Mouse (Mus musculus) MEL (cell line): Measurements from ENCODE around the gene Mpz.
A peak's percentile ranks its signal among the peaks of the same experiment; 100 is the strongest.

ENCODE experiments used
- CHD2 ChIP-seq: IDR thresholded peaks from 2 replicates; pipeline ENCODE4 v1.6.1; 2011; ENCODE audit warnings: low read length, improper control_type of control experiment
- CTCF ChIP-seq, 3 experiments: IDR thresholded peaks in 2 of 3; conservative IDR thresholded peaks in 1 of 3; 2 replicates each; pipeline ENCODE4 v1.5.1; 2011 to 2012; ENCODE audit warnings: low read length in 3 of 3, low read depth in 2 of 3, mild to moderate bottlenecking in 2 of 3, improper control_type of control experiment in 1 of 3, inconsistent platforms in 1 of 3, mixed read lengths in 1 of 3, moderate library complexity in 1 of 3; ENCODE audit not compliant: control insufficient read depth in 1 of 3, insufficient read depth in 1 of 3, poor library complexity in 1 of 3, severe bottlenecking in 1 of 3
- E2F4 ChIP-seq: IDR thresholded peaks from 2 replicates; pipeline ENCODE4 v1.6.1; 2011; ENCODE audit warnings: low read depth, low read length, improper control_type of control experiment, borderline replicate concordance
- EP300 ChIP-seq, 2 experiments: IDR thresholded peaks; 2 replicates each; pipeline ENCODE4 v1.6.1; 2011; ENCODE audit warnings: improper control_type of control experiment in 2 of 2, low read length in 2 of 2, low read depth in 1 of 2, mild to moderate bottlenecking in 1 of 2
- GATA1 ChIP-seq: IDR thresholded peaks from 2 replicates; pipeline ENCODE4 v1.6.1; 2011; ENCODE audit warnings: low read depth, low read length, improper control_type of control experiment
- JUND ChIP-seq: IDR thresholded peaks from 2 replicates; pipeline ENCODE4 v1.6.1; 2011; ENCODE audit warnings: low read depth, mild to moderate bottlenecking, improper control_type of control experiment, low read length
- MAZ ChIP-seq: IDR thresholded peaks from 2 replicates; pipeline ENCODE4 v1.6.1; 2012; ENCODE audit warnings: low read depth, mild to moderate bottlenecking, inconsistent platforms, low read length, improper control_type of control experiment
- NELFE ChIP-seq: IDR thresholded peaks from 2 replicates; pipeline ENCODE4 v1.6.1; 2011; ENCODE audit warnings: low read depth, low read length, improper control_type of control experiment
- POLR2A ChIP-seq, 2 experiments: IDR thresholded peaks; 2 replicates each; pipeline ENCODE4 v1.6.1; 2011 to 2012; ENCODE audit warnings: low read length in 2 of 2, mild to moderate bottlenecking in 2 of 2, control low read depth in 1 of 2, improper control_type of control experiment in 1 of 2, low read depth in 1 of 2, moderate library complexity in 1 of 2; ENCODE audit not compliant: control insufficient read depth in 1 of 2, insufficient read depth in 1 of 2, poor library complexity in 1 of 2
- RCOR1 ChIP-seq: IDR thresholded peaks from 2 replicates; pipeline ENCODE4 v1.6.1; 2012; ENCODE audit warnings: low read depth, mild to moderate bottlenecking, inconsistent platforms, low read length, improper control_type of control experiment
- USF1 ChIP-seq: IDR thresholded peaks from 2 replicates; pipeline ENCODE4 v1.6.1; 2014; ENCODE audit warnings: low read depth, mild to moderate bottlenecking, inconsistent platforms, low read length, improper control_type of control experiment, moderate library complexity
- USF2 ChIP-seq, 2 experiments: IDR thresholded peaks; 2 replicates each; pipeline ENCODE4 v1.6.1; 2011 to 2012; ENCODE audit warnings: improper control_type of control experiment in 2 of 2, low read length in 2 of 2, borderline replicate concordance in 1 of 2, inconsistent platforms in 1 of 2, low read depth in 1 of 2, mild to moderate bottlenecking in 1 of 2; ENCODE audit not compliant: insufficient read depth in 1 of 2
- ZNF384 ChIP-seq: IDR thresholded peaks from 2 replicates; pipeline ENCODE4 v1.6.1; 2012; ENCODE audit warnings: low read depth, mild to moderate bottlenecking, inconsistent platforms, low read length, improper control_type of control experiment

DNA sequence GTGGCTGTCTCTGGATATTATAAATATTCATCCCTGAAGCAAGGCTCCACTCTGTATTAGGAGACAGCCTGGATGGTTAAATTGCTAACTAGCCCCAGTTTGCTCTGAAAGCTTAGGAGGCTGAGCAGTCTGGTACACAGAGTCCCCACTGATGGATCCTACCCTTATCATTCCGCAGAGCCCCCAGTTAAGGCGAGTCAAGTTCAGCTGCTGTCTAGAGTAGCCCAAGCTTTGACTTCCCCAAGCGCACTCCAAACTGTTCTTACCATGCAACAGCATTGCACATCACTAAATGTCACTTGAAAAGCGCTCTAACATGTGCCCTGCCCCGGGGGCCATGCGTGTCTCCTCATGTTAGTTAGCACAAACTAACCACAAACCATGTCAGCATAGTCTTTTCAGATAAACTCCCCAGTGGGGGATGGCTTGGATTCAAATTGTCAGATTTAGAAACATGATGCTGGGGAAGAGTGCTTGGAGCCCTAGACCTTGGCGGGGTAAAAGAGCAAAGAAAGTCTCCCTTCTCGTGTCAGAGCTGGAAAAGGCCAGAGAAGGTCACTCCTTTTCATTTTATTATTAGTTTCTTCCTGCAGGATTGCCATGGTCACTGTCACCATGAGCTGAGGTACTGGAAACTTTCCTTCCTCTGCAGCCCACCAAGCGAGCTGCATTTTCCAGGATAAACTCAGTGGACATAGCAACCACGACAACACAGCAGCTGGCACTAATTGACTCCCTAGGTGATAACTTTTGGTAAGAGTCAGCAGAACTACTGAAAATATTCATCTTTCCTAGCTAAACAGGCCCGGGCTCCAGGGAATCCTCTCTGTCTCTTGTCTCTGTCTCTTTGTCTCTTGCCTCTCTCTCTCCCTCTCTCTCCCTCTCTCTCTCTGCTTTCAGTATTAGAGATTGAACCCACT lies 43.7 kb downstream of the Mpz start:
- TF ChIP-seq EP300 (IDR thresholded peaks at IDR 0.05; ENCODE audit: low read depth in 1 of 2, low read length in 2 of 2): no peak
- TF ChIP-seq CTCF (IDR thresholded peaks at IDR 0.05 in 2 of 3, conservative IDR thresholded peaks at IDR 0.05 in 1 of 3; ENCODE audit: control insufficient read depth in 1 of 3, insufficient read depth in 1 of 3, low read depth in 2 of 3, low read length in 3 of 3, poor library complexity in 1 of 3, severe bottlenecking in 1 of 3): no peak
- no peak for TF ChIP-seq MAZ
- TF ChIP-seq USF1: no peak
- TF ChIP-seq CHD2: no peak
- TF ChIP-seq JUND: no peak
- no peak for TF ChIP-seq USF2 (IDR thresholded peaks at IDR 0.05; ENCODE audit: borderline replicate concordance in 1 of 2, insufficient read depth in 1 of 2, low read depth in 1 of 2, low read length in 2 of 2)
- no peak for TF ChIP-seq ZNF384
- no peak for TF ChIP-seq NELFE
- TF ChIP-seq GATA1: no peak
- TF ChIP-seq RCOR1: peak; percentile 66
- no peak for TF ChIP-seq E2F4
- TF ChIP-seq POLR2A (IDR thresholded peaks at IDR 0.05; ENCODE audit: control insufficient read depth in 1 of 2, insufficient read depth in 1 of 2, low read depth in 1 of 2, low read length in 2 of 2, poor library complexity in 1 of 2): no peak
